Mouse (Mus musculus): ENCODE measurements around the gene Olfr1320. TPM values are rescaled to one million over a fixed set of nuclear protein-coding genes. Genes with fewer than 3 reads are reported as not detected.
"Not testable (repeated sequence)": the region's sequence is repeated elsewhere in the genome, so short reads cannot be mapped to it uniquely, and the experiment has no call there.

Gene Olfr1320
- total RNA-seq (2012; rRNA removed): not detected in 2 replicates

- no peaks in the 10 kb centered on the region for H3K9me3 ChIP-seq (ENCODE audit: control insufficient read depth, insufficient read depth, low read depth, low read length)
- in situ Hi-C loops (cut with MboI; ENCODE audit: low sequenced_read_pairs in 2 of 2, unreplicated experiment in 2 of 2): no loop called here
These were observed at the start of gene Olfr1320 for GRCm38 (mm10) chrX:49672033-49672432. TSS of gene Olfr1320 (plus strand) at chrX:49672333.

GRCm38 (mm10) chrX:49627566-49627965, 44.6 kb upstream of the Olfr1320 start:
- DNase-seq (ENCODE audit: low read depth, low spot score): no peak
- Histone ChIP-seq H3K4me3 (ENCODE audit: insufficient read depth in 1 of 2, low read depth in 1 of 2, low read length in 2 of 2, poor library complexity in 1 of 2, severe bottlenecking in 1 of 2) (no peak overlapping the region), H3K4me1 (ENCODE audit: control insufficient read depth in 2 of 2, insufficient read depth in 2 of 2, low read length in 2 of 2, poor library complexity in 1 of 2) (no peaks in the 10 kb centered on the region), H3K36me3 (ENCODE audit: control insufficient read depth, insufficient read depth, low read length, poor library complexity, severe bottlenecking) (no peaks in the 10 kb centered on the region), H3K27ac (ENCODE audit: insufficient read depth, low read depth, low read length, poor library complexity, severe bottlenecking) (no peak overlapping the region), H3K9ac (ENCODE audit: insufficient read depth, low read depth, low read length, poor library complexity, severe bottlenecking) (no peak overlapping the region), H3K9me3 (ENCODE audit: control insufficient read depth, insufficient read depth, low read depth, low read length) (no peaks in the 10 kb centered on the region)
- in situ Hi-C loops (cut with MboI; ENCODE audit: low sequenced_read_pairs in 2 of 2, unreplicated experiment in 2 of 2): no loop called here
- TF ChIP-seq HCFC1 (IDR thresholded peaks at IDR 0.05; ENCODE audit: borderline replicate concordance, insufficient read depth, low read length) (no peak), MAFK (IDR thresholded peaks at IDR 0.05; ENCODE audit: insufficient read depth, low read depth, low read length) (no peak), ZNF384 (IDR thresholded peaks at IDR 0.05; ENCODE audit: low read depth, low read length) (no peak), CHD2 (IDR thresholded peaks at IDR 0.05; ENCODE audit: low read depth, low read length) (no peak), ZC3H11A (IDR thresholded peaks at IDR 0.05; ENCODE audit: borderline replicate concordance, low read depth, low read length) (no peak)

More at GRCm38 (mm10) chrX:49672033-49672432, at the start of gene Olfr1320:
- no peaks in the 10 kb centered on the region for H3K4me1 ChIP-seq (ENCODE audit: control insufficient read depth in 2 of 2, insufficient read depth in 2 of 2, low read length in 2 of 2, poor library complexity in 1 of 2)
- no peak within 1 kb of the TSS for H3K9ac ChIP-seq (ENCODE audit: insufficient read depth, low read depth, low read length, poor library complexity, severe bottlenecking)
- no peak within 1 kb of the TSS for H3K27ac ChIP-seq (ENCODE audit: insufficient read depth, low read depth, low read length, poor library complexity, severe bottlenecking)
- no peak for TF ChIP-seq ZC3H11A (IDR thresholded peaks at IDR 0.05; ENCODE audit: borderline replicate concordance, low read depth, low read length)
- no peak for TF ChIP-seq CHD2 (IDR thresholded peaks at IDR 0.05; ENCODE audit: low read depth, low read length)
- TF ChIP-seq HCFC1 (IDR thresholded peaks at IDR 0.05; ENCODE audit: borderline replicate concordance, insufficient read depth, low read length): no peak
- TF ChIP-seq ZNF384 (IDR thresholded peaks at IDR 0.05; ENCODE audit: low read depth, low read length): no peak
- TF ChIP-seq MAFK (IDR thresholded peaks at IDR 0.05; ENCODE audit: insufficient read depth, low read depth, low read length): no peak
- DNase-seq (ENCODE audit: low read depth, low spot score): no peak
- no peak within 1 kb of the TSS for H3K4me3 ChIP-seq (ENCODE audit: insufficient read depth in 1 of 2, low read depth in 1 of 2, low read length in 2 of 2, poor library complexity in 1 of 2, severe bottlenecking in 1 of 2)
- no peaks in the 10 kb centered on the region for H3K36me3 ChIP-seq (ENCODE audit: control insufficient read depth, insufficient read depth, low read length, poor library complexity, severe bottlenecking)

GRCm38 (mm10) chrX:49631195-49631594, 40.9 kb upstream of the Olfr1320 start:
- Histone ChIP-seq H3K4me1 (ENCODE audit: control insufficient read depth in 2 of 2, insufficient read depth in 2 of 2, low read length in 2 of 2, poor library complexity in 1 of 2) (no peaks in the 10 kb centered on the region), H3K36me3 (ENCODE audit: control insufficient read depth, insufficient read depth, low read length, poor library complexity, severe bottlenecking) (no peaks in the 10 kb centered on the region), H3K27ac (ENCODE audit: insufficient read depth, low read depth, low read length, poor library complexity, severe bottlenecking) (no peak overlapping the region), H3K9ac (ENCODE audit: insufficient read depth, low read depth, low read length, poor library complexity, severe bottlenecking) (no peak overlapping the region), H3K4me3 (ENCODE audit: insufficient read depth in 1 of 2, low read depth in 1 of 2, low read length in 2 of 2, poor library complexity in 1 of 2, severe bottlenecking in 1 of 2) (no peak overlapping the region), H3K9me3 (ENCODE audit: control insufficient read depth, insufficient read depth, low read depth, low read length) (no peaks in the 10 kb centered on the region)
- in situ Hi-C loops (cut with MboI; ENCODE audit: low sequenced_read_pairs in 2 of 2, unreplicated experiment in 2 of 2): no loop called here
- DNase-seq (ENCODE audit: low read depth, low spot score): no peak
- TF ChIP-seq ZC3H11A (IDR thresholded peaks at IDR 0.05; ENCODE audit: borderline replicate concordance, low read depth, low read length): no peak
- TF ChIP-seq MAFK (IDR thresholded peaks at IDR 0.05; ENCODE audit: insufficient read depth, low read depth, low read length): no peak
- TF ChIP-seq HCFC1 (IDR thresholded peaks at IDR 0.05; ENCODE audit: borderline replicate concordance, insufficient read depth, low read length): no peak
- TF ChIP-seq CHD2 (IDR thresholded peaks at IDR 0.05; ENCODE audit: low read depth, low read length): no peak
- no peak for TF ChIP-seq ZNF384 (IDR thresholded peaks at IDR 0.05; ENCODE audit: low read depth, low read length)

GRCm38 (mm10) chrX:49660781-49661180, 11.4 kb upstream of the Olfr1320 start:
- DNase-seq (ENCODE audit: low read depth, low spot score); in situ Hi-C loops (cut with MboI; ENCODE audit: low sequenced_read_pairs in 2 of 2, unreplicated experiment in 2 of 2); H3K36me3 ChIP-seq (ENCODE audit: control insufficient read depth, insufficient read depth, low read length, poor library complexity, severe bottlenecking); H3K4me1 ChIP-seq (ENCODE audit: control insufficient read depth in 2 of 2, insufficient read depth in 2 of 2, low read length in 2 of 2, poor library complexity in 1 of 2); H3K4me3 ChIP-seq (ENCODE audit: insufficient read depth in 1 of 2, low read depth in 1 of 2, low read length in 2 of 2, poor library complexity in 1 of 2, severe bottlenecking in 1 of 2); H3K9me3 ChIP-seq (ENCODE audit: control insufficient read depth, insufficient read depth, low read depth, low read length); H3K9ac ChIP-seq (ENCODE audit: insufficient read depth, low read depth, low read length, poor library complexity, severe bottlenecking); H3K27ac ChIP-seq (ENCODE audit: insufficient read depth, low read depth, low read length, poor library complexity, severe bottlenecking): not testable (repeated sequence)

Other genes starting within 250 kb of the Olfr1320 start
- 0.32 and 0.45 TPM in 2 replicates for gene Arhgap36, start 208.4 kb upstream of the Olfr1320 start, total RNA-seq (2012; rRNA removed)
- not detected in 2 replicates for gene Olfr1321, start 62.7 kb downstream of the Olfr1320 start, total RNA-seq (2012; rRNA removed)
- 2.3 and 3.9 TPM in 2 replicates for gene Igsf1, start 125.4 kb downstream of the Olfr1320 start, total RNA-seq (2012; rRNA removed)
- gene Olfr1322, start 219.2 kb downstream of the Olfr1320 start, total RNA-seq (2012; rRNA removed): not detected in 2 replicates